Mouse (Mus musculus): ENCODE data around the gene Traf7.

Gene Traf7

DNA sequence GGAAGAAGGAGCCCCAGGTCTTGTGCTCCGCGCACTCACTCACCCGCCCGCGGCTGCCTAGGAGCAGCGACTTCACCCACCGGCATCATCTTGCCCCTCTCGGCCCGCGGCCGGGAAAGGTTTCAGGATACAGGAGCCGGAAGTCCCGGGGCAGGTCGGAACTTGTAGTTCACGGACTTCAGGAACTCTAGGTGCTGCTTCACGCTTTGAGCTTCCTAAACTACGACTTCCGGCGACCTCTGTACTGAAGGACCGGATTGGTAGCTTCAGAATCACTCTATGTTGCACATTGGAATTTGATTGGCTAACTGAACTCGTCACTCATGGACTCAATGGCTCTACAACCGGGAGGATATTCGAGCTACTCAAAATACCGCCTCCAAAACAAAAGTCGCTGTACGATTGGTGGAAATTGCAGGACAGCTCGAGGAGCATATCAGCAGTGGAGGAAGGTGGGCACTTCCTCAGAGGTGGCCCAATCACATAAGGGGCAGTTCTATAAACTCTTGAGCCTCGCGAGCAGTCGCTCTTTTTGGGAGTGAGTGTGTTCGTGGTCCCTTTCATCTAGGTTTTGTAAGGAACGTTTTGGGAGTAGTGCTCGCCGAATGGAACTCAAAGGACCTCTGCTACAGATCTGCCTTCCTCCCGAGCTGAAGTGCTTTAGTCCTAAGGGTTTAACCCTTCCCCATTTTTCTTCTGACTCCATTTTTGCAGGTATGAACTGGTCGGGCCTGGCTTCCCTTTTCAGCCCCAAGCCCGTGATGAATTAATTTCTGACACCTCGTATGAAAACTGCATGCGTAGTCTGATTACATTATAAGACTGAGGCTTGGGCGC lies at the start of gene Traf7:
Gene Traf7 (minus strand): TSS at position 216 of the 837 bp plus-strand sequence.
- DNase-seq (ENCODE audit: low read depth in 2 of 2, low spot score in 2 of 2): peak; percentile 87 to 88

- DNase-seq (ENCODE audit: low read depth in 2 of 2, low spot score in 2 of 2): no peak
Measured at GRCm38 (mm10) chr17:24573811-24574210, 46.1 kb upstream of the Traf7 start.

- no peak for DNase-seq (ENCODE audit: low read depth in 2 of 2, low spot score in 2 of 2)
Measured at GRCm38 (mm10) chr17:24572651-24573245, 45.0 kb upstream of the Traf7 start.

DNA sequence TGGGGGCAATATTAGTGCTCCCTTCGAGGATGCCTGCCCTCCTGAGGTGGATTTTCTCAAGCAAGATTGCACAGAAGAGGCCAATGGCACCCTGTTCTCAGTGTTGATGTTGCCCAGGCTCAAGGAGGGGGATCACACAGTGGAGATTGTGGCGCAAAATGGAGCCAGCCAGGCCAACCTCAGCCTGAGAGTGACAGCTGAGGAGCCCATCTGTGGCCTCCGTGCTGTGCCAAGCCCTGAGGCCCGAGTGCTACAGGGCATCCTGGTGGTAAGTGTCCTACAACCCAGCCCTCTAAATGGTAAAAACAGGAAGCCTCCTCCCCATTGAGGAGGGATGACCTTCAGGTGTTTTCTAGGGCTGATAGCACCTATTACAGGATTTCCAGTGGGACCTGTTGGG lies 42.1 kb upstream of the Traf7 start:
- DNase-seq (ENCODE audit: low read depth in 2 of 2, low spot score in 2 of 2): no peak

GRCm38 (mm10) chr17:24567034-24567779 lies 39.5 kb upstream of the Traf7 start:
- no peak for DNase-seq (ENCODE audit: low read depth in 2 of 2, low spot score in 2 of 2)

GRCm38 (mm10) chr17:24565792-24566191 lies 38.1 kb upstream of the Traf7 start:
- no peak for DNase-seq (ENCODE audit: low read depth in 2 of 2, low spot score in 2 of 2)

DNA sequence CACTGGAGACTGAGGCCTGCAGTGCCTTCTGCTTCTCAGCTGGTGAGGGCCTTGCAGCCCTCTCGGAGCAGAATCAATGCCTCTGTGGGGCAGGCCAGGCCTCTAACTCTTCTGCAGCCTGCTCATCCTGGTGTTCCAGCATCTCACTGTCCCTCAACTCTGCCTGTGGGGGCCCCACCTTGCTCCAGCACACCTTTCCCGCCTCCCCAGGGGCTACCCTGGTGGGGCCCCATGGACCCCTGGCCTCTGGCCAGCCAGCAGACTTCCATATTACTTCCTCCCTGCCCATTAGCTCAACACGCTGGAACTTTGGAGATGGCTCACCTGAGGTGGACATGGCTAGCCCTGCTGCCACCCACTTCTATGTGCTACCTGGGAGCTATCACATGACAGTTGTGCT lies 37.4 kb upstream of the Traf7 start:
- no peak for DNase-seq (ENCODE audit: low read depth in 2 of 2, low spot score in 2 of 2)

DNA sequence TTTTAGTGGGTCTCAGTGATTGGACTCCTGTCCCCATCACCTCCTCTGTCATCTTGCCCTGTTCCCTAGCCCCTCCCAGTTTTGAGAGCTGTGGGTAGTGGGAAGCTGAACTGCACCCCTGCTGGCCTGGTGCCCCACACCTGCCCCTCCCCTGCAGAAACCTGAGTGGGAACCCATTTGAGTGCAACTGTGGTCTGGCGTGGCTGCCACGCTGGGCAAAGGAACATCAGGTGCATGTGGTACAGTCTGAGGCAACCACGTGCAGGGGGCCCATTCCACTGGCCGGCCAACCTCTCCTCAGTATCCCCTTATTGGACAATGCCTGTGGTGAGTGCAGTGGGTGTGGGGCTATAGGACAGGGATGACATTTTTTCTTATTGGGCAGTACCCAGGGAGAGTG lies 36.7 kb upstream of the Traf7 start:
- no peak for DNase-seq (ENCODE audit: low read depth in 2 of 2, low spot score in 2 of 2)

DNA sequence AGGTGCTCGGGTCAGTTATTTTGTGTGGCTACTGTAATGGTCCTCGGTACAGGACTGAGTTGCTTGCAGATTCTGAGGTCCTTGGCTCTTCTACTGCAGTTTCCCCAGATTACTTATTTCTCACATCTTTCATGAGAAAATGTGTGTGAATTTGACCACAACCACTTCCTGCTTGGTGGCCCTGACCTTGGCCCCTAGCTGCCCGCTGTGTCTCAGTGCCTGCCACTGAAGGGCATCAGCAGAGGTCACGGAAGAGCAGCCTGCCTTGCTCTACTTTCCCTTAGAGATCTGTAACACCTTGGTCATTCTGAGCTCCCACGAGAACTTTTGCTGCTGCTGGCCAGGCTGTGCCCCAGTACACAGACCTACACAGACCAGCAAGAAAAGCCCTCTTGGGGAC lies 35.9 kb upstream of the Traf7 start:
- no peak for DNase-seq (ENCODE audit: low read depth in 2 of 2, low spot score in 2 of 2)

DNA sequence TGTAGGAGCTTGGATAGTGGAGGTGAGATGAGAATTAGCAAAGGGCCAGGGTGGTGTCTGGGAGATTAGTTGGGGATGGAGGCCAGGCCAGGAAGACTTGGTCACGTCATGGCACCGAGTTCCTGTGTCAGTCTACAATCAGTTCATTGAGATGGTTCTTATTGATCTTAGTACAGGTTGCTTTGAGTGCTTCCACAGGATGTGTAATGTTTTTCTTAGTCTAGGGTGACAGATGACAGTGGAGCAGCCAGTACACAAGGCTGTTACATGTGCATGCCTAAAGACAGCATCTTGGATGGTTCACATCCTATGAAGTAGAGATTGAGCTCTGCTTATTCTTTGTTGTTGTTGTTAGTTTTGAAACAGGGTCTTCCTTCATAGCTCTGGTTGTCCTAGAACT lies 33.9 kb upstream of the Traf7 start:
- no peak for DNase-seq (ENCODE audit: low read depth in 2 of 2, low spot score in 2 of 2)

DNA sequence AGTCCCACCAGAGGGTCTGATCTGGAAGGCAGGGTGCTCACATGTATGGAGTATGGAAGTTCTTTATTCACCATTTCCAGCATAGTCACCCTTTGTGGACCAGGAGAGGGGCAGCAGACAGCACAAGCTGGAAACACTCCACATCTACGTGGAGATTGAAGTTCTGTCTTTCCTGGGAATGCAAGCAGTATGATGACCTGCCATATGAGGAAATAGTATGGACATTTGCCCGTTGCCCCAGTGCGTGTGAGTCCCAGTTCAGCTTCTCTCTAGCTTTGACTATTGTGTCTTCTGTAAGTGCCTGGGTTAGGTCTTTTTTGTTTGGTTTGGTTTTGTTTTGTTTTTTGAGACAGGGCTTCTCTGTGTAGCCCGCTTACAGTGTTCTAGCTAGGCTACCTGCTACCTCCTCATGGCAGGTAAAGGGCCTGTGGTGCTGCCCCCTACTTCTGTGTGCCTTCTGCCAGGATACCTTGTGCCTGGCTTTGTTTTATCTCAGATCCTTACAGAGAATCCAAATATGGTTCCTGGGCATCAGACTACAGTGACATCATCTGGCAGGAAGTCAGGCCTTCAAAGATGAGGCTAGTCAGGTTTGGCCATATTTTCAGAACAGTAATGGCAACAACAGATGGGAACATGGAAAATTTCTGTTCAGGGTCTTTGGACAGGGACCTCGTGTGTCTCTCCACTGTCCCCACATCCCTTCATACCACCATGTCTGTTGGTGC lies 32.7 kb upstream of the Traf7 start:
- no peak for DNase-seq (ENCODE audit: low read depth in 2 of 2, low spot score in 2 of 2)

DNA sequence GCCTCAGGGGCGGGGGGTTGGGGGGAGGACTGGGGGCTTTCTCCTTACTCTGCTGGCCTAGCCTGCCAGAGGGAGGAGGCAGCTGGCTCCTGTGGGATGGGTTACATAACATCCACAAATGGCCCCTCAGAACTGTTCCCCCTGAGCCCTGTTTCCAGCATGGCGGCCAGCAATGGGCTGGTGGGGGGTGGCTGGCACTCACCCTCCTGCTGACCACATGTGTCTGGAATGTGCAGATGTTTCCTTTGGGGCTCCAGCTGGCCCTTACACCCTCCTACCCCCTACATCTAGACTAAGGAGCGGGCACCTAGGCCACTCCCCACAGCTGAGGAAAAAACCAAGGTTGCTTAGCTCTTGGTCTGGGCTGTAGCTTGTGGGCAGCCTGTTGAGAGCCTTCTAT lies 31.4 kb upstream of the Traf7 start:
- no peak for DNase-seq (ENCODE audit: low read depth in 2 of 2, low spot score in 2 of 2)

DNA sequence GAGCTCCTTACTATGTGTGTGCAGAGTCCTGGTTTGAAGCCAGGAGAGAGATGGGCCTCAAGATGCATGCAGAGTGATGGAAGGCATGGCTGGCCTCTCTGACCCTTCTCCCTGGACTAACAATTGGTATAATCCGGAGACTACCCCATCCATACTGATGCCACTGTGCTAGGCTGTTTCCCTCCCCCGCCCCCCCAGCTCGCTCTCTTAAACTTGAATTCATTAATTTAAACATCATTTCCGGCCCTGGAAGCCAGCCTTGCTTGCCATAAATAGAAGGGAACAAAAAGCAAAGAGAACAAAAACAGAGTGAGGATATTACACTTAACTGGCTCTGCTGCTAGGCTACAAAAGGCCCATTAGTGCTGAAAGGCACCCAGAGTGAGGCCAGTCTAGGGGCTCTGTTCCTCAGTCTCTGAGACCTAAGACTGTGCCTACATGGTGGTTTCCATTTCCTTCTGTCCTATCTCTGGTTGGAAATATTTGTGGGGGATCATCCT lies 30.9 kb upstream of the Traf7 start:
- DNase-seq (ENCODE audit: low read depth in 2 of 2, low spot score in 2 of 2): no peak

- DNase-seq (ENCODE audit: low read depth in 2 of 2, low spot score in 2 of 2): no peak
Measured at GRCm38 (mm10) chr17:24557091-24557490, 29.4 kb upstream of the Traf7 start.

- DNase-seq (ENCODE audit: low read depth in 2 of 2, low spot score in 2 of 2): no peak
Measured at GRCm38 (mm10) chr17:24551050-24551444, 23.3 kb upstream of the Traf7 start.

- DNase-seq (ENCODE audit: low read depth in 2 of 2, low spot score in 2 of 2): no peak
Measured at GRCm38 (mm10) chr17:24550416-24551049, 22.8 kb upstream of the Traf7 start.

DNA sequence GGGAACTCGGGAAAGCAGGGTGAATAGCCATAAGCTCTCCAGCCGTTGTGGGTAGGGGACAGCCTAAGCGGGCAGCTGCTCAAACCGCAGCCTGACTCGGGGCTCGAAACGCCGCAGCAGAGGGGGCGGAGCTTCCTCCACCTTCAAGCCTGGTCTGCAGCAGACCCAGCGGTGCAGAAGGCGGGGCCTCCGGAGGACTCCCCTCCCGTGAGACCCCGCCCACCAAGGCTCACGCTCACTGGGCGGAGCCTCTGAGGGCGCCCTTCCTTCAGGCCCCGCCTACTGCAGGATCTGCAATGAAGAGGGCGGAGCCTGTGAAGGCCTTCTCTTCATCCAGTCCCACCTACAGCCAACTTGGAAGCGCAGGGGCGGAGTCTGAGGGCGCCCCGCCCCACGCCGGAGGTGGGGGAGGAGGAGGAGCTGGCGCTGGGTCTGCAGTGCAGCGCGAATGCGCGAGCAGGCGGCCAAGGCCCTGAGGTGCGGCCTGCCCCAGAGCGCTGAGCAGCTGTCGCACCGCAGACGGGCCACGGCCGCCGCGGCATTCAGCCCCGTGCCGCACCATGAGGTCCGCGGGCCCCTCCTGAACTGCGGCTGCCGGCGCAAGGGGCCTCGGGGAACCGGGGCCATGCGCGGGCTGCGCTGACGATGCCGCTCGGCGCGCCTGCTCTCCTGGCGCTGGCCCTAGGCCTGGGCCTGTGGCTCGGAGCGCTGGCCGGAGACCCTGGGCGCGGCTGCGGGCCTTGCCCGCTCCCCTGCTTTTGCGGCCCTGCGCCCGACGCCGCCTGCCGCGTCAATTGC lies 22.1 kb upstream of the Traf7 start, which contains the start of gene Pkd1:
Gene Pkd1 (plus strand): TSS at position 217 of the 798 bp plus-strand sequence.
- peak; percentile 98 to 99 for DNase-seq (ENCODE audit: low read depth in 2 of 2, low spot score in 2 of 2)

- peak; percentile 27 to 35 for DNase-seq (ENCODE audit: low read depth in 2 of 2, low spot score in 2 of 2)
Measured at GRCm38 (mm10) chr17:24548921-24549617, 21.3 kb upstream of the Traf7 start.

DNA sequence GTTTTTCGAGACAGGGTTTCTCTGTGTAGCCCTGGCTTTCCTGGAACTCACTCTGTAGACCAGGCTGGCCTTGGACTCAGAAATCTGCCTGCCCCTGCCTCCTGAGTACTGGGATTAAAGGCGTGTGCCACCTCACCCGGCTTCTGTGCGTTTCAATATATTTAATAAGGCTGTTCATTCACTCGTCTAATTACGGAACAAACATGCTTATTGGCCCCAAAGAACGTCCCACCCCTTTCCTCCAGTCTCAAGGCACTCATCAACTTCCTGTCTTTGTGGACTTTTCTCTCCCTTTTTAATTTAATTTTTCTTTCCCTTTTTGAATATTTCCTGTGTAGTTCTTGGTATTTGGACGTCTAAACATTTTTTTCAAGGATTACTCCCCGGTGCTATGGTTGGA lies 20.7 kb upstream of the Traf7 start:
- peak; percentile 13 to 50 for DNase-seq (ENCODE audit: low read depth in 2 of 2, low spot score in 2 of 2)

Measured in CD8-positive naive resting alpha-beta T cell, adult 2 months (primary cell).